Mouse (Mus musculus) adrenal gland, adult (tissue): ENCODE measurements around the gene Nanos2.

Experiments
- DNase-seq, 2 experiments: peaks; one replicate each; pipeline ENCODE4 v3.0.0; 2022 to 2023; ENCODE audit warnings: low spot score in 1 of 2; ENCODE audit not compliant: inconsistent age in 2 of 2

Gene Nanos2

GRCm38 (mm10) chr7:19016042-19016441, 28.8 kb downstream of the Nanos2 start:
- DNase-seq: no peak

- DNase-seq: no peak
Observed at GRCm38 (mm10) chr7:19017909-19018308, 30.7 kb downstream of the Nanos2 start.

GRCm38 (mm10) chr7:19021048-19021447, 33.8 kb downstream of the Nanos2 start:
- no peak for DNase-seq

- DNase-seq: peak in 1 of 2 experiments; percentile 45
Observed at GRCm38 (mm10) chr7:19022189-19022958, 35.2 kb downstream of the Nanos2 start.

GRCm38 (mm10) chr7:19023357-19023814, 36.2 kb downstream of the Nanos2 start, which contains the start of gene Foxa3:
Gene Foxa3 (minus strand): TSS chr7:19023538.
- DNase-seq: peak; percentile 71 to 80

GRCm38 (mm10) chr7:19024096-19024506, 36.9 kb downstream of the Nanos2 start, which contains the start of gene Sympk:
Gene Sympk (plus strand): TSS chr7:19024377.
- DNase-seq: peak; percentile 98

GRCm38 (mm10) chr7:19024581-19025255, 37.5 kb downstream of the Nanos2 start:
- peak; percentile 72 to 83 for DNase-seq

GRCm38 (mm10) chr7:19028067-19028466, 40.9 kb downstream of the Nanos2 start:
- DNase-seq: no peak

- peak in 1 of 2 experiments; percentile 79 for DNase-seq
Observed at GRCm38 (mm10) chr7:19029084-19029653, 42.0 kb downstream of the Nanos2 start.

GRCm38 (mm10) chr7:19031641-19032040, 44.4 kb downstream of the Nanos2 start:
- DNase-seq: no peak
